Comparison of ENCODE assay signal across 18 mouse cellular contexts in the genomic region with DNA sequence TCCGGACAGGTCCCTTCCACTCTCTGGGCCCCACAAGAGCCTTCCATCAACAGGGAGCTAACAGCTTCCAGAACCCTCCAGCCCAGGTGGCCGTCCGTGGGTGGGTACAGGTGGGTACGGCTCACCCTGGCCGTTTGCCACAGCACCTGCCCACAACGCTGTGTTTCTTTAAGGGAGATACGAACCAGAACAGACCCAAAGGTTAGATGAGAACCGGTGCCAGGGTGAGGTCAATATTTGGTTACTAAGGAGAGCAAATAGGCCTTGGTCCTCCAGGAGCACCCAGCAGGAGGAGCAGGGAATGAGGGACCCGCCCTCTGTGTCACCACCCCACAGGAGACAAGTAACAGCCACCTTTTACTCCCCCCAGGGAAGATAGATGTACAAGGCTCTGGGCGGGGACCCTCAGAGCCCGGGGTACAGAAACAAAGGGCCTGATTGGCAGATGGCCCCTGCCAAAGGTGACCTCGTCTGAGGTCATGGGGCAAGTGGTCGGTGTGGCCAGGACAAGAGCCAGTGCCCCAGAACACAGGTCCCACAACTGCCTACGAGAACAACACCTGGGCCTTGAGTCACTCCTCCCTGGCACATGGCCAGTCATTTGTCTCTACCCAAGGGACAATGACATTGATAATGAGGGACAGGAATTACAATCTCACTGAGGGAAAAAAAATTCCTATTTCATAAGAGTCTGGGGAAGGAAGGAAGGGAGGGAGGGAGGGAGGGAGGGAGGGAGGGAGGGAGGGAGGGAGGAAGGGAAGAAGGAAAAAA. TPM values are rescaled to one million over a fixed set of nuclear protein-coding genes. Genes with fewer than 3 reads are reported as not detected.
DNase-seq lines count a peak whose midpoint lies in the region; ATAC-seq and TF ChIP-seq lines count a peak whose summit lies in the region.
"Had no signal": no experiment of that assay in that cellular context is flagged by ENCODE, and none has a peak within 500 bp of the region (broad histone marks: within the 10 kb centered on the region; RNA-seq: fewer than 3 reads in every experiment).

No protein-coding gene starts in this region.

- no peak overlapping the region for H3K4me2 ChIP-seq in liver, postnatal 0 days (ENCODE audit: low read depth, low read length)
- no peak overlapping the region for H3K4me2 ChIP-seq in liver, embryonic 12.5 days
- H3K4me2 ChIP-seq: embryonic facial prominence, embryonic 15.5 days; heart, embryonic 15.5 days; liver, embryonic 13.5 days; midbrain, embryonic 15.5 days had no signal

- H3K9ac ChIP-seq in liver, postnatal 0 days (replicated peaks) = no peak overlapping the region
- no peak overlapping the region for H3K9ac ChIP-seq in liver, embryonic 12.5 days
- H3K9ac ChIP-seq: embryonic facial prominence, embryonic 15.5 days; liver, embryonic 13.5 days; midbrain, embryonic 15.5 days had no signal

- no peak for TF ChIP-seq CTCF in liver, postnatal 0 days (IDR thresholded peaks at IDR 0.05; ENCODE audit: low read depth)

- intact Hi-C loops in heart, postnatal 36 days (cut with DNase I) = loop anchor here (2.0 kb wide), 2 partner anchors 16 to 40 kb away; partner anchors contain the start of gene Ccdc85c

- ATAC-seq in liver, postnatal 0 days = peak; percentile 47
- no peak for ATAC-seq in liver, embryonic 12.5 days
- ATAC-seq in activated CD4-positive, CD25-positive, alpha-beta regulatory T cell, adult 4 months = no peak
- ATAC-seq: hindbrain, postnatal 0 days; midbrain, embryonic 15.5 days had no signal

- H3K9me3 ChIP-seq in heart, embryonic 10.5 days = no peaks in the 10 kb centered on the region
- no peaks in the 10 kb centered on the region for H3K9me3 ChIP-seq in liver, postnatal 0 days (ENCODE audit: low read length)
- H3K9me3 ChIP-seq in liver, embryonic 12.5 days (replicated peaks) = no peaks in the 10 kb centered on the region
- no peaks in the 10 kb centered on the region for H3K9me3 ChIP-seq in embryonic facial prominence, embryonic 10.5 days
- H3K9me3 ChIP-seq: embryonic facial prominence, embryonic 15.5 days; heart, embryonic 15.5 days; liver, embryonic 13.5 days; midbrain, embryonic 15.5 days had no signal

- peak overlapping the region; percentile 43 for H3K27ac ChIP-seq in heart, embryonic 10.5 days
- no peak overlapping the region for H3K27ac ChIP-seq in liver, postnatal 0 days (ENCODE audit: low read depth)
- H3K27ac ChIP-seq in liver, embryonic 12.5 days = no peak overlapping the region
- H3K27ac ChIP-seq in embryonic facial prominence, embryonic 10.5 days (replicated peaks) = 0 out of 2 replicates have a peak overlapping the region, but pooled peaks have one; percentile 21
- H3K27ac ChIP-seq: embryonic facial prominence, embryonic 15.5 days; heart, embryonic 15.5 days; hindbrain, postnatal 0 days; liver, embryonic 13.5 days; midbrain, embryonic 15.5 days had no signal

- H3K4me1 ChIP-seq in heart, embryonic 10.5 days = peaks cover 93% of the 10 kb centered on the region
- peaks cover 13% of the 10 kb centered on the region for H3K4me1 ChIP-seq in liver, postnatal 0 days (ENCODE audit: insufficient read depth)
- H3K4me1 ChIP-seq in liver, embryonic 12.5 days = peaks cover 69% of the 10 kb centered on the region
- H3K4me1 ChIP-seq in embryonic facial prominence, embryonic 10.5 days = peaks cover 95% of the 10 kb centered on the region

- DNase-seq in heart, embryonic 10.5 days (ENCODE audit: low spot score) = no peak
- DNase-seq in heart, postnatal 36 days = no peak
- DNase-seq in liver, postnatal 0 days = no peak
- DNase-seq in embryonic facial prominence, embryonic 10.5 days (ENCODE audit: low spot score) = no peak
- peak; percentile 56 for DNase-seq in lung, postnatal 25 days (ENCODE audit: low spot score)
- no peak for DNase-seq in spleen, adult 12 weeks (ENCODE audit: low spot score)
- DNase-seq: adrenal gland, postnatal 36 days; cerebellum, adult 9-10 months; gastrocnemius, postnatal 14 days; kidney, adult 8-10 months; kidney, postnatal 4 days; liver, embryonic 13.5 days had no signal

- no peak overlapping the region for H3K4me3 ChIP-seq in heart, embryonic 10.5 days
- H3K4me3 ChIP-seq in liver, postnatal 0 days (ENCODE audit: low read depth, low read length) = no peak overlapping the region
- no peak overlapping the region for H3K4me3 ChIP-seq in liver, embryonic 12.5 days
- no peak overlapping the region for H3K4me3 ChIP-seq in embryonic facial prominence, embryonic 10.5 days
- H3K4me3 ChIP-seq: embryonic facial prominence, embryonic 15.5 days; heart, embryonic 15.5 days; liver, embryonic 13.5 days; midbrain, embryonic 15.5 days had no signal

- no peak for TF ChIP-seq EP300 in liver, postnatal 0 days (IDR thresholded peaks at IDR 0.05; ENCODE audit: low read depth)

- H3K36me3 ChIP-seq in heart, embryonic 10.5 days = no peaks in the 10 kb centered on the region
- H3K36me3 ChIP-seq in liver, postnatal 0 days (replicated peaks; ENCODE audit: insufficient read depth, low read length) = no peaks in the 10 kb centered on the region
- no peaks in the 10 kb centered on the region for H3K36me3 ChIP-seq in liver, embryonic 12.5 days
- H3K36me3 ChIP-seq in embryonic facial prominence, embryonic 10.5 days (replicated peaks) = 0 out of 2 replicates have a peak, but pooled peaks cover 6% of the 10 kb centered on the region
- H3K36me3 ChIP-seq: embryonic facial prominence, embryonic 15.5 days; heart, embryonic 15.5 days; liver, embryonic 13.5 days; midbrain, embryonic 15.5 days had no signal

- no peaks in the 10 kb centered on the region for H3K27me3 ChIP-seq in heart, embryonic 10.5 days (ENCODE audit: insufficient read depth, poor library complexity, severe bottlenecking)
- H3K27me3 ChIP-seq in liver, postnatal 0 days (ENCODE audit: insufficient read depth, low read length) = no peaks in the 10 kb centered on the region
- H3K27me3 ChIP-seq in liver, embryonic 12.5 days (replicated peaks) = no peaks in the 10 kb centered on the region
- no peaks in the 10 kb centered on the region for H3K27me3 ChIP-seq in embryonic facial prominence, embryonic 10.5 days (replicated peaks; ENCODE audit: low read depth, poor library complexity, severe bottlenecking)
- H3K27me3 ChIP-seq: embryonic facial prominence, embryonic 15.5 days; heart, embryonic 15.5 days; liver, embryonic 13.5 days; midbrain, embryonic 15.5 days had no signal

- WGBS in heart, embryonic 10.5 days = 53% methylated on average over 14 of the region's 14 CpGs
- WGBS in liver, postnatal 0 days (ENCODE audit: insufficient replicate concordance) = 64% methylated on average over 14 of the region's 14 CpGs
- 71% methylated on average over 14 of the region's 14 CpGs for WGBS in liver, embryonic 12.5 days (ENCODE audit: insufficient replicate concordance)
- 81% methylated on average over 14 of the region's 14 CpGs for WGBS in embryonic facial prominence, embryonic 10.5 days

RNA-seq across cellular contexts. Expression of gene Ccdc85c, which starts 40.2 kb away (rescaled TPM):
- polyA plus RNA-seq in heart, embryonic 10.5 days (2016; fragmentation: Nextera tagmentation; extraction: Ambion mirVana) = 5.7 and 6.7 TPM in 2 replicates
- total RNA-seq in heart, postnatal 36 days (2021) = 10 to 100 TPM; 33.6 to 38.9 TPM
- 1.5 TPM in 2 replicates for polyA plus RNA-seq in liver, postnatal 0 days (2015; fragmentation: Nextera tagmentation; extraction: Ambion mirVana)
- 3.3 and 3.4 TPM in 2 replicates for polyA plus RNA-seq in liver, embryonic 12.5 days (2016; fragmentation: Nextera tagmentation; extraction: Ambion mirVana)
- 11.4 and 12.1 TPM in 2 replicates for polyA plus RNA-seq in embryonic facial prominence, embryonic 10.5 days (2016; fragmentation: Nextera tagmentation; extraction: Ambion mirVana)
- under 1 TPM; 0.25 to 0.42 TPM for polyA plus RNA-seq in activated CD4-positive, CD25-positive, alpha-beta regulatory T cell, adult 4 months (2017; shearing (Covaris generic))

RNA-seq across cellular contexts. Expression of gene Ccnk, which starts 55.6 kb away (rescaled TPM):
- 2.0 and 3.6 TPM in 2 replicates for polyA plus RNA-seq in heart, embryonic 10.5 days (2016; fragmentation: Nextera tagmentation; extraction: Ambion mirVana)
- 10 to 100 TPM; 28.8 to 30.5 TPM for total RNA-seq in heart, postnatal 36 days (2021)
- 1.7 and 1.8 TPM in 2 replicates for polyA plus RNA-seq in liver, postnatal 0 days (2015; fragmentation: Nextera tagmentation; extraction: Ambion mirVana)
- 2.3 and 3.0 TPM in 2 replicates for polyA plus RNA-seq in liver, embryonic 12.5 days (2016; fragmentation: Nextera tagmentation; extraction: Ambion mirVana)
- polyA plus RNA-seq in embryonic facial prominence, embryonic 10.5 days (2016; fragmentation: Nextera tagmentation; extraction: Ambion mirVana) = 2.7 and 3.2 TPM in 2 replicates
- 1 to 10 TPM; 4.7 to 6.6 TPM for polyA plus RNA-seq in activated CD4-positive, CD25-positive, alpha-beta regulatory T cell, adult 4 months (2017; shearing (Covaris generic))

RNA-seq across cellular contexts. Expression of gene Setd3, which starts 55.9 kb away (rescaled TPM):
- polyA plus RNA-seq in heart, embryonic 10.5 days (2016; fragmentation: Nextera tagmentation; extraction: Ambion mirVana) = 72.6 TPM in 2 replicates
- 10 to 100 TPM; 83.9 to 91.6 TPM for total RNA-seq in heart, postnatal 36 days (2021)
- polyA plus RNA-seq in liver, postnatal 0 days (2015; fragmentation: Nextera tagmentation; extraction: Ambion mirVana) = 35.6 and 38.0 TPM in 2 replicates
- 71.3 and 76.4 TPM in 2 replicates for polyA plus RNA-seq in liver, embryonic 12.5 days (2016; fragmentation: Nextera tagmentation; extraction: Ambion mirVana)
- 79.6 and 81.5 TPM in 2 replicates for polyA plus RNA-seq in embryonic facial prominence, embryonic 10.5 days (2016; fragmentation: Nextera tagmentation; extraction: Ambion mirVana)
- 10 to 100 TPM; 28.1 to 29.3 TPM for polyA plus RNA-seq in activated CD4-positive, CD25-positive, alpha-beta regulatory T cell, adult 4 months (2017; shearing (Covaris generic))

Comparison
In these comparisons a context has a peak if more than half of its experiments do, and no peak if none do; other contexts are left out.
1. H3K27ac ChIP-seq: peak in heart, embryonic 10.5 days (single experiment) and embryonic facial prominence, embryonic 10.5 days (single experiment); none in liver, postnatal 0 days (single experiment) and liver, embryonic 12.5 days (single experiment).